Mouse (Mus musculus): Measurements from ENCODE around the gene Zbtb39. TPM values are rescaled to one million over a fixed set of nuclear protein-coding genes. Genes with fewer than 3 reads are reported as not detected.

Gene Zbtb39
- 1.2 and 2.7 TPM in 2 replicates for polyA plus RNA-seq (2012; ENCODE audit: low replicate concordance)

GRCm38 (mm10) chr10:127739083-127739660 is at the start of gene Zbtb39:
Gene Zbtb39 (plus strand): TSS chr10:127739538.

GRCm38 (mm10) chr10:127704766-127705220 is 34.5 kb upstream of the Zbtb39 start, which contains the start of gene Myo1a:
Gene Myo1a (plus strand): TSS chr10:127705170.

GRCm38 (mm10) chr10:127724178-127724577 is 15.2 kb upstream of the Zbtb39 start, which contains the start of gene Tac2:
Gene Tac2 (plus strand): TSS chr10:127724478.

DNA sequence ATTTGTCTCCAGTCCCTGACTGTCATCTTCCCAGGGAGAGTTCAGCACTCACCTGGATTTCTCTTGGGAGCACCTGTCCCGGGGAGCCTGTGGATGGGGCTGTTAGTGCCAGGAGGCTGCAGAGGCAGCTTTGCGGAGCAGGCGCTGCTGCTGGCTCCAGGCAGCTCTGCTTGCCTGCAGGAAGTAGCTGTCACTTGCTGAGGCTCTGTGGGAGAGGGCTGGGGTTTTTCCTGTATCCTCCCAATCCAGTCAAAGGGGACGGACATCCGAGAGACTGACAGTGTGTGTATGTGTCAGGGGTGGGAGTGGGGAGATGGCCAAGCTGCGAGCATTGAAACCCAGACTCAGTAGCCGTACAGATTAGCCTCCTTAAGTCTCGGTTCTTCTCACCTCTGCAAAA is 12.2 kb downstream of the Zbtb39 start, which contains the start of gene Gpr182:
Gene Gpr182 (minus strand): TSS at position 185 of the 400 bp plus-strand sequence.

DNA sequence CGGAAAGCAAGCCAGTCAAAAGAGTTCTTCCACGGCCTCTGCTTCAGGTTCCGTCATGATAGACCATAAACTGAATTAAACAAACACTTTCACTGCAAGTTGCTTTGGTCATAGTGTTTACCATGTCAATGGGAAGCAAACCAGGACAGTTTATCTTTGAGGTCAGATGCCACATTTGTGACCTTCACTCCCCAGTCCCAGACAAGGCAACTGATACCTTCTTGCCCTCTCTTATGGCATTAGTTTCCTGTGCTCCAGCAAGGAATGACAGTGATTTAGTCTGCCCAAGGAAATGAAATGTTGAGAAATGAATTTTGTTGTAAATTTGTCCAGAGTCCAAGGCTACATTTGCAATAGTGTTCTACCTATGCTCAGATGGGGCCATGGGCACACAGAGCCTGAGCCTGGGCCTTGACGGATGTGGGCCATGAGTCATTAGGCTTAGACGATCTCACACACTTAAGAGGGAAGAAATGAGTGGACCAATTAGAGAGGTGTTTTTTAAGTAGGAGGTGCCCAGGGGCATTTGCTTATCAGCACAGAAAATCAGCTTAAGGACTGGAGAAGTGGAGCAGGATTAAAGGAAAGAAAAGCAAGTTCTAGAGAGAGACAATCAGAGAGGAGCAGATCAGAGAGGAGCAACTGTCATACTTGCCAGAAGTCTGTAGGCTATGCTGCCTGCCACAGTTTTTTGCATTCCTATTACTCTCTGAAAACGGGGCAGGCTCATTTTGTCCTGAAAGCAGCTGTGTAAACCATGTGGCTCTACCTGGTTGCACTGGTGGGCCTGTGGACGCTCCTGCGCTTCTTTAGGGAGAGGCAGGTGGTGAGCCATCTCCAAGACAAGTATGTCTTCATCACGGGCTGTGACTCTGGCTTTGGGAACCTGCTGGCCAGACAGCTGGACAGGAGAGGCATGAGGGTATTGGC is 20.1 kb downstream of the Zbtb39 start, which contains the start of the genes Rdh1 and Rdh16f1:
Gene Rdh1 (plus strand): TSS at position 541 of the 930 bp plus-strand sequence.
Gene Rdh16f1 (plus strand): TSS at position 607 of the 930 bp plus-strand sequence.

GRCm38 (mm10) chr10:127776011-127776410 is 36.7 kb downstream of the Zbtb39 start, which contains the start of gene Rdh9:
Gene Rdh9 (plus strand): TSS chr10:127776386.

Other genes with a start within 250 kb of the Zbtb39 start
- 0.28 and 0.34 TPM in 2 replicates for gene Stac3, start 237.9 kb upstream of the Zbtb39 start, polyA plus RNA-seq (2012; ENCODE audit: low replicate concordance)
- gene Ndufa4l2, start 224.6 kb upstream of the Zbtb39 start, polyA plus RNA-seq (2012; ENCODE audit: low replicate concordance): 3.2 and 4.0 TPM in 2 replicates
- 339 and 390 TPM in 2 replicates for gene Shmt2, start 217.1 kb upstream of the Zbtb39 start, polyA plus RNA-seq (2012; ENCODE audit: low replicate concordance)
- not detected in 2 replicates for gene Nxph4, start 205.0 kb upstream of the Zbtb39 start, polyA plus RNA-seq (2012; ENCODE audit: low replicate concordance)
- 73.7 and 96.9 TPM in 2 replicates for gene Lrp1, start 118.4 kb upstream of the Zbtb39 start, polyA plus RNA-seq (2012; ENCODE audit: low replicate concordance)
- 9.7 and 120 TPM in 2 replicates for gene Stat6, start 96.6 kb upstream of the Zbtb39 start, polyA plus RNA-seq (2012; ENCODE audit: low replicate concordance)
- gene Nemp1, start 72.6 kb upstream of the Zbtb39 start, polyA plus RNA-seq (2012; ENCODE audit: low replicate concordance): 3.4 and 6.8 TPM in 2 replicates
- gene Nab2, start 71.0 kb upstream of the Zbtb39 start, polyA plus RNA-seq (2012; ENCODE audit: low replicate concordance): 56.8 and 64.3 TPM in 2 replicates
- gene Myo1a, start 34.4 kb upstream of the Zbtb39 start, polyA plus RNA-seq (2012; ENCODE audit: low replicate concordance): 0.12 and 0.22 TPM in 2 replicates
- gene Tac2, start 15.1 kb upstream of the Zbtb39 start, polyA plus RNA-seq (2012; ENCODE audit: low replicate concordance): 0.77 and 2.2 TPM in 2 replicates
- gene Gpr182, start 12.2 kb downstream of the Zbtb39 start, polyA plus RNA-seq (2012; ENCODE audit: low replicate concordance): 0.93 and 12.9 TPM in 2 replicates
- gene Rdh1, start 20.2 kb downstream of the Zbtb39 start, polyA plus RNA-seq (2012; ENCODE audit: low replicate concordance): 0.07 TPM in 1 of 2 replicates, not detected in the other
- gene Rdh16f1, start 20.2 kb downstream of the Zbtb39 start, polyA plus RNA-seq (2012; ENCODE audit: low replicate concordance): not detected in 2 replicates
- not detected in 2 replicates for gene Rdh9, start 36.8 kb downstream of the Zbtb39 start, polyA plus RNA-seq (2012; ENCODE audit: low replicate concordance)
- 0.14 TPM in 1 of 2 replicates, not detected in the other for gene Rdh16, start 61.6 kb downstream of the Zbtb39 start, polyA plus RNA-seq (2012; ENCODE audit: low replicate concordance)
- gene Rdh19, start 110.4 kb downstream of the Zbtb39 start, polyA plus RNA-seq (2012; ENCODE audit: low replicate concordance): not detected in 2 replicates
- not detected in 2 replicates for gene Rdh16f2, start 126.9 kb downstream of the Zbtb39 start, polyA plus RNA-seq (2012; ENCODE audit: low replicate concordance)
- gene Rdh7, start 149.3 kb downstream of the Zbtb39 start, polyA plus RNA-seq (2012; ENCODE audit: low replicate concordance): not detected in 2 replicates
- gene Sdr9c7, start 159.0 kb downstream of the Zbtb39 start, polyA plus RNA-seq (2012; ENCODE audit: low replicate concordance): 0.21 TPM in 1 of 2 replicates, not detected in the other

All from leukemia stem cell, adult 10-12 weeks (primary cell).